Mouse (Mus musculus): ENCODE measurements at regions not wholly inside any gene's neighbourhood (a gene's known extent, or its start where the extent isn't known, plus 50 kb on each side); places are given as distances from the start of the nearest gene placed in this dataset.
A peak's percentile ranks its signal among the peaks of the same experiment; 100 is the strongest.

GRCm38 (mm10) chr9:41377701-41378626 is 216.5 kb upstream of the Ubash3b start:
- ATAC-seq (replicated peaks; ENCODE audit: insufficient number of reproducible peaks, insufficient read depth, low FRiP score, low read depth): no peak
- H3K4me3 ChIP-seq: 0 out of 2 replicates have a peak overlapping the region, but pooled peaks have one; percentile 10
- H3K9ac ChIP-seq: peak overlapping the region; percentile 26; the same call in 1 of the 2 replicates
- H3K4me2 ChIP-seq: peak overlapping the region; percentile 85
- H3K36me3 ChIP-seq: no peaks in the 10 kb centered on the region
- H3K27ac ChIP-seq: peak overlapping the region; percentile 15; the same call in 1 of the 2 replicates
- H3K9me3 ChIP-seq (replicated peaks): no peaks in the 10 kb centered on the region
- H3K4me1 ChIP-seq (replicated peaks): peaks cover 27% of the 10 kb centered on the region
- no peaks in the 10 kb centered on the region for H3K27me3 ChIP-seq
- WGBS: 54% methylated on average over 18 of the region's 18 CpGs

- Histone ChIP-seq H3K36me3 (no peaks in the 10 kb centered on the region), H3K27me3 (no peaks in the 10 kb centered on the region), H3K9ac (peak overlapping the region; percentile 57), H3K27ac (peak overlapping the region; percentile 83; the same call in 1 of the 2 replicates), H3K4me3 (peak overlapping the region; percentile 50), H3K4me1 (replicated peaks) (peaks cover 27% of the 10 kb centered on the region), H3K4me2 (peak overlapping the region; percentile 85), H3K9me3 (replicated peaks) (no peaks in the 10 kb centered on the region)
- WGBS: 50% methylated on average over 8 of the region's 8 CpGs
- ATAC-seq (replicated peaks; ENCODE audit: insufficient number of reproducible peaks, insufficient read depth, low FRiP score, low read depth): no peak
These were observed 215.6 kb upstream of the Ubash3b start for GRCm38 (mm10) chr9:41376948-41377700.

- Histone ChIP-seq H3K9me3 (replicated peaks) (no peaks in the 10 kb centered on the region), H3K27ac (peak overlapping the region; percentile 83), H3K4me2 (peak overlapping the region; percentile 85), H3K4me1 (replicated peaks) (peaks cover 27% of the 10 kb centered on the region), H3K27me3 (no peaks in the 10 kb centered on the region), H3K36me3 (no peaks in the 10 kb centered on the region), H3K4me3 (peak overlapping the region; percentile 50), H3K9ac (peak overlapping the region; percentile 57)
- peak; percentile 60; the same call in 1 of the 2 replicates for ATAC-seq (replicated peaks; ENCODE audit: insufficient number of reproducible peaks, insufficient read depth, low FRiP score, low read depth)
- WGBS: 7% methylated on average over 24 of the region's 24 CpGs
These were observed 214.6 kb upstream of the Ubash3b start for GRCm38 (mm10) chr9:41375984-41376651.

- Histone ChIP-seq H3K9me3 (replicated peaks) (no peaks in the 10 kb centered on the region), H3K27ac (no peak overlapping the region), H3K9ac (no peak overlapping the region), H3K4me3 (no peak overlapping the region), H3K36me3 (no peaks in the 10 kb centered on the region), H3K27me3 (no peaks in the 10 kb centered on the region), H3K4me2 (no peak overlapping the region), H3K4me1 (replicated peaks) (peaks cover 27% of the 10 kb centered on the region)
- ATAC-seq (replicated peaks; ENCODE audit: insufficient number of reproducible peaks, insufficient read depth, low FRiP score, low read depth): no peak
- WGBS: 67% methylated on average over 14 of the region's 14 CpGs
These were observed 213.3 kb upstream of the Ubash3b start for GRCm38 (mm10) chr9:41374591-41375481.

GRCm38 (mm10) chr9:41366405-41366804 is 204.9 kb upstream of the Ubash3b start:
- no peak overlapping the region for H3K4me2 ChIP-seq
- H3K4me3 ChIP-seq: no peak overlapping the region
- no peaks in the 10 kb centered on the region for H3K36me3 ChIP-seq
- no peaks in the 10 kb centered on the region for H3K27me3 ChIP-seq
- H3K27ac ChIP-seq: no peak overlapping the region
- H3K9ac ChIP-seq: no peak overlapping the region
- no peaks in the 10 kb centered on the region for H3K4me1 ChIP-seq (replicated peaks)
- WGBS: 78% methylated on average over 3 of the region's 3 CpGs
- H3K9me3 ChIP-seq (replicated peaks): no peaks in the 10 kb centered on the region
- ATAC-seq (replicated peaks; ENCODE audit: insufficient number of reproducible peaks, insufficient read depth, low FRiP score, low read depth): no peak

GRCm38 (mm10) chr9:41365251-41365650 is 203.8 kb upstream of the Ubash3b start:
- no peak overlapping the region for H3K4me3 ChIP-seq
- WGBS: 61% methylated on average over 5 of the region's 5 CpGs
- H3K4me1 ChIP-seq (replicated peaks): no peaks in the 10 kb centered on the region
- H3K9me3 ChIP-seq (replicated peaks): no peaks in the 10 kb centered on the region
- H3K4me2 ChIP-seq: no peak overlapping the region
- H3K9ac ChIP-seq: no peak overlapping the region
- H3K27ac ChIP-seq: no peak overlapping the region
- ATAC-seq (replicated peaks; ENCODE audit: insufficient number of reproducible peaks, insufficient read depth, low FRiP score, low read depth): no peak
- no peaks in the 10 kb centered on the region for H3K27me3 ChIP-seq
- no peaks in the 10 kb centered on the region for H3K36me3 ChIP-seq

- Histone ChIP-seq H3K4me1 (replicated peaks) (no peaks in the 10 kb centered on the region), H3K4me2 (no peak overlapping the region), H3K4me3 (no peak overlapping the region), H3K36me3 (no peaks in the 10 kb centered on the region), H3K9me3 (replicated peaks) (no peaks in the 10 kb centered on the region), H3K9ac (no peak overlapping the region), H3K27me3 (no peaks in the 10 kb centered on the region), H3K27ac (no peak overlapping the region)
- 56% methylated on average over 6 of the region's 6 CpGs for WGBS
- no peak for ATAC-seq (replicated peaks; ENCODE audit: insufficient number of reproducible peaks, insufficient read depth, low FRiP score, low read depth)
These were observed 203.1 kb upstream of the Ubash3b start for GRCm38 (mm10) chr9:41364442-41365250.

- H3K4me1 ChIP-seq (replicated peaks): no peaks in the 10 kb centered on the region
- H3K27ac ChIP-seq: no peak overlapping the region
- no peak for ATAC-seq (replicated peaks; ENCODE audit: insufficient number of reproducible peaks, insufficient read depth, low FRiP score, low read depth)
- no peak overlapping the region for H3K9ac ChIP-seq
- 73% methylated on average over 5 of the region's 5 CpGs for WGBS
- H3K4me3 ChIP-seq: no peak overlapping the region
- H3K4me2 ChIP-seq: no peak overlapping the region
- no peaks in the 10 kb centered on the region for H3K9me3 ChIP-seq (replicated peaks)
- H3K36me3 ChIP-seq: no peaks in the 10 kb centered on the region
- no peaks in the 10 kb centered on the region for H3K27me3 ChIP-seq
These were observed 198.9 kb upstream of the Ubash3b start for GRCm38 (mm10) chr9:41360356-41360755.

- Histone ChIP-seq H3K4me2 (no peak overlapping the region), H3K27me3 (no peaks in the 10 kb centered on the region), H3K4me1 (replicated peaks) (no peaks in the 10 kb centered on the region), H3K36me3 (no peaks in the 10 kb centered on the region), H3K4me3 (no peak overlapping the region), H3K9ac (no peak overlapping the region), H3K27ac (no peak overlapping the region), H3K9me3 (replicated peaks) (no peaks in the 10 kb centered on the region)
- 83% methylated on average over 3 of the region's 3 CpGs for WGBS
- no peak for ATAC-seq (replicated peaks; ENCODE audit: insufficient number of reproducible peaks, insufficient read depth, low FRiP score, low read depth)
These were observed 197.8 kb upstream of the Ubash3b start for GRCm38 (mm10) chr9:41359286-41359685.

- 53% methylated on average over 2 of the region's 2 CpGs for WGBS
- Histone ChIP-seq H3K27ac (no peak overlapping the region), H3K4me1 (replicated peaks) (no peaks in the 10 kb centered on the region), H3K9ac (no peak overlapping the region), H3K4me3 (no peak overlapping the region), H3K27me3 (no peaks in the 10 kb centered on the region), H3K4me2 (no peak overlapping the region), H3K9me3 (replicated peaks) (no peaks in the 10 kb centered on the region), H3K36me3 (no peaks in the 10 kb centered on the region)
- ATAC-seq (replicated peaks; ENCODE audit: insufficient number of reproducible peaks, insufficient read depth, low FRiP score, low read depth): no peak
These were observed 183.8 kb upstream of the Ubash3b start for GRCm38 (mm10) chr9:41345338-41345737.
